Mouse (Mus musculus): ENCODE measurements around the gene Tmem247. TPM values are rescaled to one million over a fixed set of nuclear protein-coding genes. Genes with fewer than 3 reads are reported as not detected.

Tmem247 gene
- polyA plus RNA-seq (2015; fragmentation: Nextera tagmentation; extraction: Ambion mirVana) = not detected in 2 replicates

DNA sequence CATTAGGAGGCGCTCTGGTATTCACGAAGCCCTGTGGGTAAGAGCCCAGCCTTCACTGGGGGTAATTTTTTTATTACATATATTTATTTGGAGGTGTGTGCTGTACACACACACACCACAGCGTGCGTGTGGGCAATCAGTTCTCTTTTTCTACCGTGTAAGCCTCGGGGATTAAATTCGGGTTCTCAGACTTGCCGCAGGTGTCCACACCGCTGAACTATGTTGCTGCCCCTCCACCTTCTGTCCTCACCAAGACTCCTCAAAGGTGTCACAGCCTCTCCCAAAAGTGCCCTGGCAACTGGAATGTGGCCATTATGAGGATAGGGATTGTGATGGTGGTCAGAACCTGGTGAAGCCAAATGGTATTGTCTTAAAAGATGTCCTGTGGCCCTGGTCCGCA lies at the start of gene Tmem247:
TSS of gene Tmem247 (plus strand) at position 301 of the 400 bp plus-strand sequence.
- H3K27ac ChIP-seq = no peak within 1 kb of the TSS
- H3K9me3 ChIP-seq = no peaks in the 10 kb centered on the region
- H3K4me2 ChIP-seq = no peak within 1 kb of the TSS
- 90% methylated on average over 10 of the region's 10 CpGs for WGBS
- no peak within 1 kb of the TSS for H3K9ac ChIP-seq
- no peaks in the 10 kb centered on the region for H3K4me1 ChIP-seq
- no peak within 1 kb of the TSS for H3K4me3 ChIP-seq
- no peaks in the 10 kb centered on the region for H3K27me3 ChIP-seq
- ATAC-seq (ENCODE audit: borderline replicate concordance, extremely low read depth, low FRiP score, low TSS enrichment) = no peak
- no peaks in the 10 kb centered on the region for H3K36me3 ChIP-seq

DNA sequence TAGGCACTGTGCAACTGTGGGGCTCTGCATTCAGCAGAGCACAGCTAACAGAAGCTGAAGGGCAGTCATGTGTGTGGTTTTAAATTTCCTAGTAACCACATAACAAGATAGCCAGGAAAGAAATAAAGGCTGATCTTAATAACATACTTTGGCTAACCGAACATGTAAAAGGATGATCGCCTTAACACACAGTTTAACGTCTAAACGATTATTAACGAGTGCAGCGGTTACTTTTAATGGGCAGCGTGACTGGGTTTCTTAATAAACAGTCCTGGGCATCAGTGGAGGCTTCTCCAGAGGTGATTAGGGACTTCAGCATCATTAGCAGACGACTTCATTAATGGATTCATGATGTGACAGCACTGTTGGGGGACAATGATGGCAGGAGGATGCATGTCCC lies 46.6 kb upstream of the Tmem247 start:
- H3K4me3 ChIP-seq = no peak overlapping the region
- WGBS = 84% methylated on average over 8 of the region's 8 CpGs

DNA sequence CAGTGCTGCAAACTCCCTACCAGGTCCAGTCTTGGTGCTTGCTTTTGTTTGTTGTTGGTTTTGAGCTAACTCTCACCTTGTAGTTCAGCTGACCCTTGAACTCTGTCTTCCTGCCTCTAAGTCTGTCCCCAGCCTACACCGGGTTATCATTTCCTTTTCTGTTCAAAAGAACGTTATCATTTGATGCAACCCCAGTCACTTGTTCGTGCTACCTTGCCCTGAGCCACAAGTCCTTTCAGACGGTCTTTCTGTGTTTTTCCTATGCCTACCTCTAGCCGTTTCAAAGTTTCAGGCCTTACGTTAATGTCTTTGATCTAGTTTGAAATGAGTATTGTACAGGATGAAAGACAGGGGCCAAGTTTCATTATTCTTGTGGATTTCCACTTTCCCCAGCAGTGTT lies 44.5 kb upstream of the Tmem247 start:
- no peak overlapping the region for H3K9ac ChIP-seq
- H3K27me3 ChIP-seq = no peaks in the 10 kb centered on the region
- H3K36me3 ChIP-seq = no peaks in the 10 kb centered on the region
- H3K9me3 ChIP-seq = no peaks in the 10 kb centered on the region
- no peak for ATAC-seq (ENCODE audit: borderline replicate concordance, extremely low read depth, low FRiP score, low TSS enrichment)
- no peak overlapping the region for H3K27ac ChIP-seq
- no peaks in the 10 kb centered on the region for H3K4me1 ChIP-seq
- 61% methylated on average over 6 of the region's 6 CpGs for WGBS
- H3K4me3 ChIP-seq = no peak overlapping the region
- H3K4me2 ChIP-seq = no peak overlapping the region

More for the DNA sequence above, 46.6 kb upstream of the Tmem247 start:
- H3K9me3 ChIP-seq = no peaks in the 10 kb centered on the region
- H3K36me3 ChIP-seq = no peaks in the 10 kb centered on the region
- ATAC-seq (ENCODE audit: borderline replicate concordance, extremely low read depth, low FRiP score, low TSS enrichment) = no peak
- no peak overlapping the region for H3K27ac ChIP-seq
- H3K4me1 ChIP-seq = no peaks in the 10 kb centered on the region
- no peak overlapping the region for H3K4me2 ChIP-seq
- no peak overlapping the region for H3K9ac ChIP-seq
- H3K27me3 ChIP-seq = no peaks in the 10 kb centered on the region

DNA sequence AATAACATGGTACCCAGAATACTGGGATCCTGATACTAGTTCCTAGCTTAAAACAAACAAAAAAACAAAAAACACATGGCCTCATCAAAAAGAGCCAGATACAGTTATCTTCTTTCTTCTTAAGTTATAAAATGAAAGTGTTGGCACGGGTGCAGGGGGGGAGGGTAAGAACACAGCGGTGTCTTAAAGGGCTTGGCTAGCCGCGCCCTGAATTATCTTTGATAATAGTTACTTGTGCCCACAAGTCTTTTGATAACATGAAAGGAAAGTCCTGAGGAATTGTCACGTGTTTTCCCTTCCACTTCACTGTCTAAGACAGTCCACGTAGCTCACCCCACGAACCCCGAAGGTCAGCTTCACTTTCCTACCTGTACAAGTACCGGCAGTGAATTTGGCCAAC lies 40.2 kb upstream of the Tmem247 start:
- WGBS = 75% methylated on average over 9 of the region's 9 CpGs
- Histone ChIP-seq H3K4me3 (no peak overlapping the region), H3K27ac (no peak overlapping the region), H3K36me3 (no peaks in the 10 kb centered on the region), H3K27me3 (no peaks in the 10 kb centered on the region), H3K9me3 (no peaks in the 10 kb centered on the region), H3K4me1 (no peaks in the 10 kb centered on the region), H3K9ac (no peak overlapping the region), H3K4me2 (no peak overlapping the region)
- ATAC-seq (ENCODE audit: borderline replicate concordance, extremely low read depth, low FRiP score, low TSS enrichment) = no peak

DNA sequence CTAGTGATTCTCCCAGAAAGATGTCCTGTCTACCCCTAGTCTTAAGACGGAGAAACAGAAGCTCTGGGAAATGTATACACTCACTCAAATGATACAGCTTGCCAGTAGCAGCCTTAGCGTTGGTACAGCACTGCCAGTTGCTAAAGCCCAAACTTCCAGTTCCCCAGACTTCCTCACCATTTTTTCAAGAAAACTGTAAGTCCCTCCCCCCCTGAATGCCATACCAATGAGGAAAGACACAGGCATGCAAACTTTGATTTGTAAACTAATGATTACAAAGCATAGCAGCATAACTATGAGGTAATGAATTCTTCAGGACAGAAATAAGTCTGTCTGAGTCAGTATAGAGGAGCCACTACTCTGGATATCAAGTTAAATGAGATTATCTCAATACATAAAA lies 39.4 kb upstream of the Tmem247 start:
- H3K4me1 ChIP-seq = no peaks in the 10 kb centered on the region
- no peak overlapping the region for H3K9ac ChIP-seq
- no peaks in the 10 kb centered on the region for H3K9me3 ChIP-seq
- no peak for ATAC-seq (ENCODE audit: borderline replicate concordance, extremely low read depth, low FRiP score, low TSS enrichment)
- no peak overlapping the region for H3K4me3 ChIP-seq
- no peaks in the 10 kb centered on the region for H3K27me3 ChIP-seq
- WGBS = 59% methylated on average over 2 of the region's 2 CpGs
- H3K27ac ChIP-seq = no peak overlapping the region
- no peaks in the 10 kb centered on the region for H3K36me3 ChIP-seq
- H3K4me2 ChIP-seq = no peak overlapping the region

DNA sequence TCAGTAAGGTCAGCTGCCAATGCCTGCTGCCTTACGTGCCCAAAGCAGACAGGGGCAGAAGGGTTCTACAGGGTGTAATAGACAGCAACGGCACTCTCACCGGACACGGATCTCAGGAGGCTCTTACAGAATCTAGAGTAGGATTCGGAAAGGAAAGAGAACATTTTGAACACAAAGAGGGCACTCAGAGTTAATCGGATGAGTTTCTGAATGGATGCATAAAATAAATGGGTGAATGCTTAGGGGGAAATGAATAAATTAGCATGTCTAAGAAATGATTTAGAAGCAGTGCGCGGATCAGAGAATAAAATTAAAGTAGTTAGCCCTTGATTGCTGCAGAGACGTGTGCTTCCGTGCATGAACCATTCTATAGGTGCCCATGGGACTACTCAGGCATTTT lies 37.1 kb upstream of the Tmem247 start:
- Histone ChIP-seq H3K27me3 (no peaks in the 10 kb centered on the region), H3K9ac (no peak overlapping the region), H3K4me1 (no peaks in the 10 kb centered on the region), H3K9me3 (no peaks in the 10 kb centered on the region), H3K27ac (no peak overlapping the region), H3K4me2 (no peak overlapping the region), H3K4me3 (no peak overlapping the region), H3K36me3 (no peaks in the 10 kb centered on the region)
- WGBS = 86% methylated on average over 10 of the region's 10 CpGs
- no peak for ATAC-seq (ENCODE audit: borderline replicate concordance, extremely low read depth, low FRiP score, low TSS enrichment)

DNA sequence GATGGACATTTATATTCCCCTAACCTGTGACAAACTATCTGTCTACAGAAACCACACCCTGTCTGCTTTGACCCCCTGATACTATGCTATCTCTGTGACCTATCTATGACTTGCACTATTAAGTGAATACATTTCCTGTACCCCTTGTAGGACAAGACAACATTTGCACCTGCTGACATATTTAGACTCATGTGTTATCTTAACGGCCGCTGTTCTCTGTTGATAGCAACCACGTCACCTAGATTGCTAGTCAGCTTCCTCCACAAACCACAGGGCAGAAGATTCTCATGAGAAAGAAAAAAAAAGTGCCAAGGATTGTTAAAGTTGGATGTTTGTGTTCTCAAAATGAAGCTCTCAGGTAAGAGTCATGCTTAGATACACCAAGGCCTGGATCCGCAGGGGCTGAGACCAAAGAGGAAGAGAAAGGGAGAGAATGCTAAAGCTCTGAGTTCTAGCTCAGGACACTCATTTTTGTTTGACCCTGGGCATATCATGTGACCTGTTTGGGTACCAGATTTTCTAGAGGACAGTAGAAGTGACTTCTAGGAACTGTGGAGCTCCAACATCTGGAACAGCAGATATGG lies 36.6 kb upstream of the Tmem247 start:
- H3K36me3 ChIP-seq = no peaks in the 10 kb centered on the region
- no peak overlapping the region for H3K27ac ChIP-seq
- H3K9ac ChIP-seq = no peak overlapping the region
- no peak overlapping the region for H3K4me2 ChIP-seq
- ATAC-seq (ENCODE audit: borderline replicate concordance, extremely low read depth, low FRiP score, low TSS enrichment) = no peak
- 65% methylated on average over 4 of the region's 4 CpGs for WGBS
- no peaks in the 10 kb centered on the region for H3K27me3 ChIP-seq
- no peaks in the 10 kb centered on the region for H3K4me1 ChIP-seq
- H3K4me3 ChIP-seq = no peak overlapping the region
- no peaks in the 10 kb centered on the region for H3K9me3 ChIP-seq

DNA sequence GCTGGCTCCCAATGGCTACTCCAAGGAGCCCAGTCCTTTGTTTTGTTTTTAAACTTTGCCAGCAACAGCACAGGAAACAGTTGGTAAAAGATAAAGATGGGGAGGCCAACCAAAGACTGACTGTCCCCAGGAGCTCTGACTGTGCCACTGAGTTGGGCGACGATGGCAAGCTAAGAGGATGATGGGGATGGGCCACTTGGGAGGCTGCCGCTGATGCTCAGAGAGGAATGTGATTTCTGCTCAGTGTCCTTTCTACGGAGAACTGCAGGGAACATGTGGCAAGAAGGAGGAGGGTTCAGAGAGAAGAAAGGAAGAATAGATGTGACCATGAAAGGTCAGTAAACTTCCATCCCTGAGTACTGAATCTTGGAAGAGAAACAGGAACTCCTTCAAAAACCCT lies 22.0 kb upstream of the Tmem247 start:
- H3K9me3 ChIP-seq = no peaks in the 10 kb centered on the region

DNA sequence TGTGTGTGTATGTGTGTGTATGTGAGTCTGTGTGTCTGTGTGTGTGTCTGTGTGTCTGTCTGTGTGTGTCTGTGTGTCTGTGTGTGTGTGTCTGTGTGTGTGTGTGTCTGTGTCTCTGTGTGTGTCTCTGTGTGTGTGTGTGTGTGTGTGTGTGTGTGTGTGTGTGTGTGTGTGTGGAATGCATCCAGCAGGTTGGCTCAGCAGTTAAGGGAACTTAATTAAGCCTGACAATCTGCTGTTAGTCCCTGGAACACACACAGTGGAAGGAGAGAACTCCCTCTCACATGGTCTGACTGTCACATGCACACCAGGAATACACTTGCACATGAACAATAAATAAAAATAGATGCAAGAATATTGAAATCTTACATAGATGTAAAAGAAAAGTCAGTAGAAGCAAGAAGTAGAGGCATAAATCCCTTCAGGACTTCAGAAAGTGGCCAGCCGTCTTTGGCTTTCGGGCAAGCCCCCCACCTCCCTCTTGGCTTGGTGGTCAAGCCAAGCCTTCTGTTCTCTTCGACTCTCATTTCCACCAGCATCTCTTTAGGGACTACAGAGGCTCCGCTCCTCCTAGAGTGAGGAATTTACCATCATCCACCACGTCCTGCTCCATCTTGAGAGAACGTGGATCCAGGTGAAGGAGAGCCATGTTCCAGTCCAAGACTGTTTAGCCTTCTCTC lies 19.5 kb upstream of the Tmem247 start:
- H3K9me3 ChIP-seq = no peaks in the 10 kb centered on the region
- WGBS = 86% methylated on average over 6 of the region's 6 CpGs
- no peak overlapping the region for H3K4me2 ChIP-seq
- H3K9ac ChIP-seq = no peak overlapping the region
- no peak overlapping the region for H3K27ac ChIP-seq
- no peaks in the 10 kb centered on the region for H3K4me1 ChIP-seq
- H3K27me3 ChIP-seq = no peaks in the 10 kb centered on the region
- H3K4me3 ChIP-seq = no peak overlapping the region
- H3K36me3 ChIP-seq = no peaks in the 10 kb centered on the region
- ATAC-seq (ENCODE audit: borderline replicate concordance, extremely low read depth, low FRiP score, low TSS enrichment) = no peak

More for the DNA sequence above, 22.0 kb upstream of the Tmem247 start:
- H3K27me3 ChIP-seq = no peaks in the 10 kb centered on the region
- H3K27ac ChIP-seq = no peak overlapping the region
- no peak overlapping the region for H3K9ac ChIP-seq
- H3K4me3 ChIP-seq = no peak overlapping the region
- 74% methylated on average over 4 of the region's 4 CpGs for WGBS
- ATAC-seq (ENCODE audit: borderline replicate concordance, extremely low read depth, low FRiP score, low TSS enrichment) = no peak
- no peaks in the 10 kb centered on the region for H3K4me1 ChIP-seq
- H3K4me2 ChIP-seq = no peak overlapping the region
- no peaks in the 10 kb centered on the region for H3K36me3 ChIP-seq

DNA sequence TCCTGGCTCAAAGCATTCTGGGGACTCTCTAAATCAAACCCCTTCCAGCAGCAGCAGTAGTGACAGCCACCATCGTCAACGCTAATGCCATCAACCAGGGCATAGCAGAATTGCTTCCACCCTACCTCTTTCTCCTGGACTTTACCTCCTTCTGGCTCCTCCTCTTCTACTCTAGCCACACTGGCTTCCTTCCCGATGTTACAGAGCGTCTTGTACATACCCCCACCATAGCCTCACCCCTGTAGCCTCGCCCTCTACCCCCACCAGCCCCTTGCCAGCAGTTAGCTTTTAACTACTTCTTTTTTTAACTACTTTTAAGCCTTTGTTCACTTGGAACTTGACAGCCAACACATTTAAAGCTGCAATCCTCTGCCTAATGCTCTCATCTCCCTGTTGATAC lies 17.3 kb upstream of the Tmem247 start:
- Histone ChIP-seq H3K9me3 (no peaks in the 10 kb centered on the region), H3K27ac (no peak overlapping the region), H3K36me3 (no peaks in the 10 kb centered on the region), H3K27me3 (no peaks in the 10 kb centered on the region), H3K4me3 (no peak overlapping the region), H3K4me1 (peaks cover under 1% of the 10 kb centered on the region; the same call in 1 of the 2 replicates), H3K4me2 (no peak overlapping the region), H3K9ac (no peak overlapping the region)
- WGBS = 80% methylated on average over 5 of the region's 5 CpGs
- no peak for ATAC-seq (ENCODE audit: borderline replicate concordance, extremely low read depth, low FRiP score, low TSS enrichment)

DNA sequence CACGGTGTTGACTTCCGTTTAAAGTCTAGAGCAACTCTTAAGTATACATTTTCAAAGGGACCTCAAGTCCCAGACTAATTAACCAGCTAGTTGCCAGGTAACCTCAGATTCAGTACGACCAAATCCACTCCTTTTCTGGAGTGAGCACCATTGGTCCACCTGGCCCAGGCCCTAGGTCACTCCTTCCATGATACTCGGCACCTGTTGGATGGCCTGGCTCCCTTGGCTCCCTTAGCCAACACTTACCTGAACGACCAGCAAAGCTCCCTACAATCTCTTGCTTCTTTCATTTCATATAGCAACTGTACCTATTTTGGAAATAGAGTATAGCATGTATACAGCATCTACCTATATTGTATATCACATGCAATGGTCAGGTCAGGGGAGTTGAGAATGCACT lies 16.6 kb upstream of the Tmem247 start:
- Histone ChIP-seq H3K27me3 (no peaks in the 10 kb centered on the region), H3K36me3 (no peaks in the 10 kb centered on the region), H3K4me3 (no peak overlapping the region), H3K9ac (no peak overlapping the region), H3K4me1 (peaks cover 8% of the 10 kb centered on the region), H3K9me3 (no peaks in the 10 kb centered on the region), H3K27ac (no peak overlapping the region), H3K4me2 (no peak overlapping the region)
- ATAC-seq (ENCODE audit: borderline replicate concordance, extremely low read depth, low FRiP score, low TSS enrichment) = no peak
- WGBS = 58% methylated on average over 5 of the region's 5 CpGs

DNA sequence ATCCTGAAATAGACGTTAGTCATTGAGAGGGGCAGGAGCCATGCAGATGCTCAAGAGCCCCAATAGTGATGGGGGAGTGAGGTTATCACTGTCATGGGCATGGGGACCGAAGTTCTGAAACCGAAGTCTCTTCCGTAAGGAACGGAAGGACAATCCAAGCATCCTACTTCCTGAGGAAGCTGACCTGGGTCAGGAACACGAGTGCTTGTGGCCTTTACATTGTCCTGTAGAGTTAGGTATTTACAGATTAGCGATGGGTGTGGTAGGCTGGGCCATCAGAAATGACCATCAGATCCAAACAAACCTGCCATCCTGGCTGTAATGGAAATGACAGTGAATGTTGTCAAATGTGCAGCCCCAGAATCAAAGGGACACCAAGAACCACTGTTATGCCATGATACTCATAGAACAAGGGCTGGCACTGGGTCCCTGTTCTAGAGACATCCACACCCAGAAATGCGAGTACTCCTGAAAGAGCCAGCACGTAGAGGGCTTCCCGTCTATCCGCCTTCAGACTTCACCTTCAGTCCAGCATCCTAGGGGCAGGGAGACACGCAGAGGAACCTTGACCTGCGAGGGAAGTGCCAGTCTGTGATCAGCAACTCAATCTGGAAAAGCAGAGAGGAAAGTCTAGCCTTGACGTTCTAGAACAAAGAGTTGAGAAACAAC lies 14.6 kb upstream of the Tmem247 start:
- H3K4me3 ChIP-seq = no peak overlapping the region
- peaks cover 13% of the 10 kb centered on the region for H3K4me1 ChIP-seq
- no peaks in the 10 kb centered on the region; the same call in 1 of the 2 replicates for H3K27me3 ChIP-seq
- no peaks in the 10 kb centered on the region for H3K36me3 ChIP-seq
- 75% methylated on average over 14 of the region's 14 CpGs for WGBS
- no peak overlapping the region for H3K4me2 ChIP-seq
- ATAC-seq (ENCODE audit: borderline replicate concordance, extremely low read depth, low FRiP score, low TSS enrichment) = no peak
- no peak overlapping the region for H3K9ac ChIP-seq
- no peaks in the 10 kb centered on the region for H3K9me3 ChIP-seq
- H3K27ac ChIP-seq = no peak overlapping the region
